In genomic region chr6:67549550-67549949, GRCm38 (mm10) we compare ENCODE assay signal across 17 mouse cellular contexts. TPM values are rescaled to one million over a fixed set of nuclear protein-coding genes. Genes with fewer than 3 reads are reported as not detected.
DNase-seq lines count a peak whose midpoint lies in the region; ATAC-seq and TF ChIP-seq lines count a peak whose summit lies in the region.
"Had no signal": no experiment of that assay in that cellular context is flagged by ENCODE, and none has a peak within 500 bp of the region (broad histone marks: within the 10 kb centered on the region; RNA-seq: fewer than 3 reads in every experiment).

No protein-coding gene starts in this region.

- no peak for ATAC-seq in intestine, postnatal 0 days
- ATAC-seq in intestine, embryonic 16.5 days: no peak

- H3K4me1 ChIP-seq in intestine, postnatal 0 days (replicated peaks; ENCODE audit: control insufficient read depth, insufficient read depth, low read length): no peaks in the 10 kb centered on the region
- H3K4me1 ChIP-seq in intestine, embryonic 16.5 days (ENCODE audit: control insufficient read depth, insufficient read depth, low read length): no peaks in the 10 kb centered on the region
- H3K4me1 ChIP-seq in thymus, adult 2 months (replicated peaks; ENCODE audit: control insufficient read depth, insufficient read depth, low read length): no peaks in the 10 kb centered on the region
- H3K4me1 ChIP-seq: embryonic facial prominence, embryonic 15.5 days; stomach, embryonic 15.5 days had no signal

- TF ChIP-seq CTCF in intestine, postnatal 0 days (IDR thresholded peaks at IDR 0.05; ENCODE audit: low read depth): peak; percentile 55
- TF ChIP-seq CTCF in thymus, adult 2 months (IDR thresholded peaks at IDR 0.05; ENCODE audit: borderline replicate concordance, control insufficient read depth, extremely low read depth, insufficient read depth, low read length, poor library complexity): no peak

- H3K27me3 ChIP-seq in intestine, postnatal 0 days (replicated peaks; ENCODE audit: control insufficient read depth, insufficient read depth, low read length): no peaks in the 10 kb centered on the region
- no peaks in the 10 kb centered on the region for H3K27me3 ChIP-seq in intestine, embryonic 16.5 days (replicated peaks; ENCODE audit: control insufficient read depth, insufficient read depth, low read length)
- no peaks in the 10 kb centered on the region for H3K27me3 ChIP-seq in thymus, adult 2 months (ENCODE audit: control insufficient read depth, insufficient read depth, low read length)
- H3K27me3 ChIP-seq: embryonic facial prominence, embryonic 15.5 days; stomach, embryonic 15.5 days had no signal

- no peak for TF ChIP-seq POLR2A in thymus, adult 2 months (IDR thresholded peaks at IDR 0.05; ENCODE audit: control insufficient read depth, extremely low read depth, insufficient read depth, low read length, poor library complexity)

- peak; percentile 26 for DNase-seq in adrenal gland, postnatal 14 days
- DNase-seq in adrenal gland, adult 8-10 months: no peak
- DNase-seq in thymus, adult 2 months: peak; percentile 5
- no peak for DNase-seq in thymus, adult 18-20 months
- peak; percentile 12 for DNase-seq in lung, postnatal 14 days
- no peak for DNase-seq in right cerebral cortex, adult 18-20 months
- DNase-seq: cerebellum, adult 11-12 months; kidney, adult 11 months; right cerebral cortex, postnatal 4 days had no signal

- H3K4me3 ChIP-seq in intestine, postnatal 0 days (ENCODE audit: low read depth, low read length): no peak overlapping the region
- H3K4me3 ChIP-seq in intestine, embryonic 16.5 days (ENCODE audit: low read length): no peak overlapping the region
- H3K4me3 ChIP-seq in thymus, adult 2 months (ENCODE audit: control insufficient read depth, insufficient read depth, low read length): no peak overlapping the region
- H3K4me3 ChIP-seq: embryonic facial prominence, embryonic 15.5 days; stomach, embryonic 15.5 days had no signal

- no peak overlapping the region for H3K9ac ChIP-seq in intestine, postnatal 0 days (ENCODE audit: low read depth, low read length)
- no peak overlapping the region for H3K9ac ChIP-seq in intestine, embryonic 16.5 days (ENCODE audit: low read depth, low read length)
- H3K9ac ChIP-seq: embryonic facial prominence, embryonic 15.5 days; stomach, embryonic 15.5 days had no signal

- no peak overlapping the region for H3K27ac ChIP-seq in intestine, postnatal 0 days (ENCODE audit: low read depth, low read length)
- H3K27ac ChIP-seq in intestine, embryonic 16.5 days (ENCODE audit: low read length): no peak overlapping the region
- no peak overlapping the region for H3K27ac ChIP-seq in thymus, adult 2 months (ENCODE audit: control insufficient read depth, insufficient read depth, low read length)
- H3K27ac ChIP-seq: embryonic facial prominence, embryonic 15.5 days; stomach, embryonic 15.5 days had no signal

- H3K36me3 ChIP-seq in intestine, postnatal 0 days (ENCODE audit: control insufficient read depth, insufficient read depth): no peaks in the 10 kb centered on the region
- no peaks in the 10 kb centered on the region for H3K36me3 ChIP-seq in intestine, embryonic 16.5 days (ENCODE audit: control insufficient read depth, insufficient read depth, low read length)
- no peaks in the 10 kb centered on the region for H3K36me3 ChIP-seq in thymus, adult 2 months (ENCODE audit: control insufficient read depth, insufficient read depth, low read length)
- H3K36me3 ChIP-seq: embryonic facial prominence, embryonic 15.5 days; stomach, embryonic 15.5 days had no signal

- H3K9me3 ChIP-seq in intestine, postnatal 0 days (ENCODE audit: control insufficient read depth): no peaks in the 10 kb centered on the region
- no peaks in the 10 kb centered on the region for H3K9me3 ChIP-seq in intestine, embryonic 16.5 days (ENCODE audit: control insufficient read depth, low read length)
- H3K9me3 ChIP-seq: embryonic facial prominence, embryonic 15.5 days; stomach, embryonic 15.5 days had no signal

- H3K4me2 ChIP-seq in intestine, postnatal 0 days (replicated peaks; ENCODE audit: low read depth): no peak overlapping the region
- H3K4me2 ChIP-seq in intestine, embryonic 16.5 days (ENCODE audit: low read depth, low read length): no peak overlapping the region
- H3K4me2 ChIP-seq: embryonic facial prominence, embryonic 15.5 days; stomach, embryonic 15.5 days had no signal

- WGBS in intestine, postnatal 0 days: 12% methylated on average over 1 of the region's 1 CpGs
- WGBS in intestine, embryonic 16.5 days: 18% methylated on average over 1 of the region's 1 CpGs
- WGBS in thymus, adult 2 months: 47% methylated on average over 1 of the region's 1 CpGs

RNA-seq across cellular contexts. Expression of gene Tacstd2, which starts 14.0 kb away (rescaled TPM):
- total RNA-seq in adrenal gland, postnatal 14 days (2021): 0.23 TPM in 1 of 2 replicates, not detected in the other
- total RNA-seq in adrenal gland, adult 8-10 months (2022): not detected
- polyA plus RNA-seq in intestine, postnatal 0 days (2015; fragmentation: Nextera tagmentation; extraction: Ambion mirVana): 0.10 and 0.17 TPM in 2 replicates
- polyA plus RNA-seq in intestine, embryonic 16.5 days (2015; fragmentation: Nextera tagmentation; extraction: Ambion mirVana): 4.6 and 6.3 TPM in 2 replicates
- polyA plus RNA-seq in thymus, adult 2 months (2012; rRNA removed): 15.9 and 17.6 TPM in 2 replicates
- total RNA-seq: heart, postnatal 25 days had no signal

RNA-seq across cellular contexts. Expression of gene Il23r, which starts 57.9 kb away (rescaled TPM):
- 2.0 and 4.7 TPM in 2 replicates for total RNA-seq in adrenal gland, postnatal 14 days (2021)
- 10 to 100 TPM; 22.9 to 29.1 (median 28.2) TPM for total RNA-seq in adrenal gland, adult 8-10 months (2022)
- 0.05 and 0.08 TPM in 2 replicates for polyA plus RNA-seq in intestine, postnatal 0 days (2015; fragmentation: Nextera tagmentation; extraction: Ambion mirVana)
- polyA plus RNA-seq in intestine, embryonic 16.5 days (2015; fragmentation: Nextera tagmentation; extraction: Ambion mirVana): 0.10 and 0.37 TPM in 2 replicates
- 0.19 and 0.23 TPM in 2 replicates for polyA plus RNA-seq in thymus, adult 2 months (2012; rRNA removed)
- total RNA-seq: heart, postnatal 25 days; monocyte, adult 5-6 weeks had no signal
- polyA plus RNA-seq: embryonic facial prominence, embryonic 15.5 days; gonadal fat pad, adult 2 months; limb, embryonic 14.5 days had no signal

Comparison
In these comparisons a context has a peak if more than half of its experiments do, and no peak if none do; other contexts are left out.
1. DNase-seq: peak in adrenal gland, postnatal 14 days (single experiment), thymus, adult 2 months (single experiment) and lung, postnatal 14 days (single experiment); none in adrenal gland, adult 8-10 months (single experiment), thymus, adult 18-20 months (0 of 2) and right cerebral cortex, adult 18-20 months (single experiment).